In the genomic region with DNA sequence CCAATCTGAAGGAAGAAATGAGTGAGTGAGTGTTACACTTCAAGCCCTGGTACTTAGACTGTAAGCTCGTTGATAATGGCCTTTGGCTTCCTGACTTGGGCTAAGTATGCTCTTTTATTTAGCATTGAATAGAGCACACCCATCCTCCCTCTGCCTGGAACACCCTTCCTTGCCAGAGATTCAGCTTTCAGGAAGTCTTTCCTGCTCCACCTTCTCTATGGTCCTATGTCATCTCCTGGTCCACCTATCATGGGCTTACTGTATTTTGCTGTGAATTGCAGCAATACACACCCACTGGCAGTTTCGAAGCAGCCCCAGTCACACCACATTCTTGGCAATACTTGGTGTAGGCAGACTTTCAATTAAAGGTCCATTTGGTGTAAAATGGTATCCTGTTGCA, we compare ENCODE assay signal across 24 mouse cellular contexts. TPM values are rescaled to one million over a fixed set of nuclear protein-coding genes. Genes with fewer than 3 reads are reported as not detected.
"Had no signal": no experiment of that assay in that cellular context is flagged by ENCODE, and none has a peak within 500 bp of the region (broad histone marks: within the 10 kb centered on the region; RNA-seq: fewer than 3 reads in every experiment).

No protein-coding gene starts in this region.

- DNase-seq: kidney, adult 2 months; kidney, postnatal 25 days; layer of hippocampus, adult 9-11 months; liver; retina, postnatal 1 day; right cerebral cortex, postnatal 25 days; spleen, adult 18-20 months; thymus, postnatal 25 days had no signal

- H3K27me3 ChIP-seq: limb, embryonic 13.5 days; liver, embryonic 12.5 days; liver, embryonic 15.5 days; midbrain, embryonic 13.5 days; neural tube, embryonic 13.5 days; stomach, embryonic 15.5 days had no signal

- H3K27ac ChIP-seq: kidney, postnatal 0 days; layer of hippocampus, adult 2 months; limb, embryonic 10.5 days; limb, embryonic 13.5 days; liver, embryonic 12.5 days; liver, embryonic 15.5 days; midbrain, embryonic 10.5 days; midbrain, embryonic 13.5 days; neural tube, embryonic 13.5 days; stomach, embryonic 15.5 days had no signal

- H3K9me3 ChIP-seq: limb, embryonic 10.5 days; limb, embryonic 13.5 days; liver, embryonic 12.5 days; liver, embryonic 15.5 days; midbrain, embryonic 13.5 days; neural tube, embryonic 13.5 days; stomach, embryonic 15.5 days had no signal

- ATAC-seq: liver, embryonic 12.5 days; midbrain, embryonic 13.5 days; midbrain, embryonic 16.5 days had no signal

- H3K4me3 ChIP-seq: layer of hippocampus, adult 2 months; limb, embryonic 10.5 days; limb, embryonic 13.5 days; liver, embryonic 12.5 days; liver, embryonic 15.5 days; midbrain, embryonic 10.5 days; midbrain, embryonic 13.5 days; myocyte; neural tube, embryonic 13.5 days; stomach, embryonic 15.5 days had no signal

- H3K4me1 ChIP-seq: limb, embryonic 10.5 days; limb, embryonic 13.5 days; liver, embryonic 15.5 days; midbrain, embryonic 10.5 days; midbrain, embryonic 13.5 days; neural tube, embryonic 13.5 days; stomach, embryonic 15.5 days had no signal

- H3K9ac ChIP-seq: limb, embryonic 13.5 days; liver, embryonic 12.5 days; liver, embryonic 15.5 days; midbrain, embryonic 13.5 days; neural tube, embryonic 13.5 days; stomach, embryonic 15.5 days had no signal

- H3K4me2 ChIP-seq: limb, embryonic 13.5 days; liver, embryonic 12.5 days; liver, embryonic 15.5 days; midbrain, embryonic 13.5 days; neural tube, embryonic 13.5 days; stomach, embryonic 15.5 days had no signal

- H3K36me3 ChIP-seq: limb, embryonic 10.5 days; limb, embryonic 13.5 days; liver, embryonic 12.5 days; liver, embryonic 15.5 days; midbrain, embryonic 10.5 days; midbrain, embryonic 13.5 days; neural tube, embryonic 13.5 days; stomach, embryonic 15.5 days had no signal

RNA-seq across cellular contexts. Expression of gene Il1b, which starts 18.4 kb away (rescaled TPM):
- total RNA-seq: layer of hippocampus, adult 2 months; layer of hippocampus, postnatal 25 days; left cerebral cortex, postnatal 25 days had no signal
- polyA plus RNA-seq: kidney, embryonic 14.5 days; limb, embryonic 10.5 days; lung, embryonic 16.5 days; midbrain, embryonic 10.5 days; midbrain, embryonic 13.5 days; midbrain, embryonic 16.5 days had no signal
